Mouse (Mus musculus) stomach, embryonic 14.5 days (tissue): Measurements from ENCODE around the gene Cdk9. TPM values are rescaled to one million over a fixed set of nuclear protein-coding genes. Genes with fewer than 3 reads are reported as not detected.

ENCODE experiments used
- ATAC-seq: fragments of 200-750 bp; cut with Nextera tagmentation; 2 replicates; pipeline ENCODE4 v1.8.0; 2017; ENCODE audit warnings: low read depth, moderate TSS enrichment; ENCODE audit not compliant: insufficient number of reproducible peaks, insufficient read depth, low FRiP score
- H3K27ac ChIP-seq: fragments of 300-500 bp; sonication (generic); 2 replicates; pipeline ENCODE4 v1.5.1; 2014; ENCODE audit warnings: mild to moderate bottlenecking, low read length, moderate library complexity, mixed read lengths
- H3K27me3 ChIP-seq: fragments of 300-500 bp; sonication (generic); 2 replicates; pipeline ENCODE4 v1.6.1; 2014; ENCODE audit warnings: low read length, control low read depth, mixed read lengths; ENCODE audit not compliant: control insufficient read depth, insufficient read depth
- H3K36me3 ChIP-seq: fragments of 300-500 bp; sonication (generic); 2 replicates; pipeline ENCODE4 v1.6.1; 2014; ENCODE audit warnings: mild to moderate bottlenecking, control low read depth, low read length, moderate library complexity, mixed read lengths; ENCODE audit not compliant: control insufficient read depth, insufficient read depth
- H3K4me1 ChIP-seq: fragments of 300-500 bp; sonication (generic); 2 replicates; pipeline ENCODE4 v1.6.1; 2014; ENCODE audit warnings: low read length, control low read depth, mixed read lengths; ENCODE audit not compliant: control insufficient read depth, insufficient read depth
- H3K4me2 ChIP-seq: fragments of 300-500 bp; sonication (generic); replicated peaks from 2 replicates; pipeline ENCODE4 v1.6.1; 2014; ENCODE audit warnings: low read depth, low read length, control low read depth
- H3K4me3 ChIP-seq: fragments of 300-500 bp; sonication (generic); 2 replicates; pipeline ENCODE4 v1.5.1; 2014; ENCODE audit warnings: low read depth, low read length, control low read depth
- H3K9ac ChIP-seq: fragments of 300-500 bp; sonication (generic); replicated peaks from 2 replicates; pipeline ENCODE4 v1.6.1; 2014; ENCODE audit warnings: low read depth, mild to moderate bottlenecking, control low read depth, low read length, moderate library complexity, mixed read lengths
- H3K9me3 ChIP-seq: fragments of 300-500 bp; sonication (generic); 2 replicates; pipeline ENCODE4 v1.6.1; 2016; ENCODE audit warnings: low read depth, low read length, control low read depth; ENCODE audit not compliant: control insufficient read depth
- WGBS: fragments of 180-500 bp; shearing (Covaris S2); extraction: QIAGEN DNeasy Blood & Tissue Kit; methylation state at CpG from one replicate; pipeline ENCODE4 v1.1.7; 2014; 5-methylcytosine and 5-hydroxymethylcytosine counted together
- polyA plus RNA-seq: library from polyadenylated mRNA; unstranded; fragments of >200 nt; fragmentation: Nextera tagmentation; extraction: Ambion mirVana; gene quantifications from 2 replicates; pipeline ENCODE4 v1.2.1, GENCODE M21; 2014

Cdk9 gene
- polyA plus RNA-seq, 1 experiment from 2014 or later, result 78.6 TPM

DNA sequence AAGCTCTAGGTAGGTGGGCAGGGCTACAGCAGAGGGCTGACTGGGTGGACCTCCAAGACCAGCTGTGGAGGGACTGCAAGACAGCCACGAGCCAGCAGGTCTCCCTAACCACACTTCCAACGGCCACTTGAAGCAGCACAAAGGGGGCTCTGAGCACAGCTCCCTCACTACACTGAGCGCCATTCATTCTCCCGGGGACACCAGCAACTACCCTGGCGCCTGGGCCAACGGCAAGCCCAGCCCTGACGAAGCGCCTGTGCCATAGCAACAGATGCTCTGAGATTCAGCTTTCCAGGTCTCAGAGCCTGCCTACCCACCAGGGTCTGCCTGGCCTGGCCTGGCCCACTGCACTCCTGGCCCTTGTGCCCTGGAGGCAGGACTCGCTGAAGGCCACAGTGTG is 5.9 kb upstream of the Cdk9 start:
- Histone ChIP-seq H3K4me2 (no peak overlapping the region), H3K36me3 (no peaks in the 10 kb centered on the region), H3K4me3 (no peak overlapping the region), H3K4me1 (peaks cover 33% of the 10 kb centered on the region), H3K27me3 (no peaks in the 10 kb centered on the region), H3K9ac (no peak overlapping the region), H3K27ac (no peak overlapping the region), H3K9me3 (no peaks in the 10 kb centered on the region)
- 57% methylated on average over 9 of the region's 9 CpGs for WGBS
- no peak for ATAC-seq

DNA sequence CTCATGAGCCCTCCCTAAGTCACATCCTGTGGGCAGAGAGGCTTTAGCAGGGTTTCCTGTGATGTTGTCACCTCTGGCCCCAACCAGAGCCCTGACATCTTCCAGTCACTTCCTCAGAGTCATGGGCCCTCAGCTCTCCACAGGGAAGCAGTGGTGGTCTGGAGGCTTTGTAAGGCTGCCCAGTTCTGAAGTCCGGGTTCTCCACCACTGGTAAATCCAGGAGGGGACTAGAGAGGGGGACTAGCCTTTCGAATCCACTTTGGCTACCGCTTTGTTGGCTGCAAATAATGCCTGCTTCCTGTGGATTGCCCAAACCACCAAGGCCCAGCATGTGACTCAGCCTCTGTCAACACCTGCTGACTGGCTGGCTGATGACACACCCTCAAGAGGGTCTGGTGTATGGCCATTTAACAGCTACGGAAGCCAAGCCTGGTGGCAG is 2.1 kb upstream of the Cdk9 start:
- H3K9me3 ChIP-seq, result no peaks in the 10 kb centered on the region
- no peak overlapping the region for H3K4me2 ChIP-seq
- H3K4me3 ChIP-seq, result no peak overlapping the region
- H3K36me3 ChIP-seq, result peaks cover 3% of the 10 kb centered on the region; the same call in 1 of the 2 replicates
- H3K4me1 ChIP-seq, result peaks cover 18% of the 10 kb centered on the region
- peak overlapping the region; percentile 4; the same call in 1 of the 2 replicates for H3K27ac ChIP-seq
- no peak overlapping the region for H3K9ac ChIP-seq
- no peaks in the 10 kb centered on the region for H3K27me3 ChIP-seq
- no peak for ATAC-seq
- 55% methylated on average over 4 of the region's 4 CpGs for WGBS

DNA sequence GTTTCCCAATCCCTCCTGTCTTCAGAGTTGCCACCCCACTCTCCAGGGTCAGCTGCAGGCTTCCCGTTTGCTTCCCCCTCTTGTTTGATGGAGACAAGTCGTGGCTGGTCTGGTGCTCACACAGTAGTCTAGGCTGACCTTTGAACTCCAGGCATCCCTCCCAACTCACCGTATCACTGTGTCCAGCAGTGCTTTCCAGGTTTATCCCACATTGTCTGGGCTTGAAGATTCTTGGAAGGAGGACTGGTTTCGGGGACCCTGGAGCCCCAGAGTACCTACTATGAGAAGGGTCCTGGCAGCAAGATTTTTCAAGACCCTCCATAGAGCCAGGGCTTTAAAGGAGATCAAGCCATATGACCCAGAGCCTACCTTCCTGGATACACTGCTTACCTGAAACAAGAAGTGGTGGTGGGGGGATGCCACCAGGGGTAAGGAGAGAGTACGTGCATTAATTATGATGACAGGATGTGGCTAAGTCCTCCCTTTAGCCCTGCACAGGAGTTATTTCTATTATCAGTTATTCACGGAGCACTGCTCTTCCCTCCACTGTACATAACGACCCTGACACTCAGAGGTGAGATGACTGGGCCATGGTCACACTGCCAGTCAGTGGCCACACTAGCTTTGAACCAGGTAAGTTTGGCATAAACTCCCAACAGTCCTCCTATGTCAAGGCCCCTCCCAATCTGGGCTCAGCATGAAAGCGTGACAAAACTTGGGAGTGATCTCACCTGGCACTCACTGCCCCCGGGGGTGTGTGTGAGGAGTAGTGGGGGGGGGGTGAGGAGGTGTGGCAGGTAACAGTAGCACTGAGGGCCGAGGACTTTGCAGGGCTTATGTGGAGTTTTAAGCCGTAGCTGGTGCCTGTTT is 1.5 kb upstream of the Cdk9 start:
- ATAC-seq, result no peak

DNA sequence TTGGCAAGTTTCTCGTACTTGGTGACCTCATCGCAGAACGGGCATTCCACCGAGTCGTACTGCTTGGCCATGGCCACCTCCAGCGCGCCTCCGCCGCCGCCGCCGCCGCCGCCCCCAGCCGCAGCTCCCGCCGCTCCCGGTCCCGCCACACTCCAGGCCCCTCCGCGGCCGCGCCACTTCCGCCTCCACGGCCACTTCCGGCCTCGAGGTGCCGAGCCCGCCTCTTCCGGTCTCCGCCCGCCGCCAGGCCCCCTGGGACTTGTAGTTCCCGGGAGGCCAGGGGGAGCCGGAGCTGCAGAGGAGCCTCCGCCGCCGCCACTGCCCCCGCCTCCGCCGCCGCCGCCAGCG is 316 bp downstream of the Cdk9 start:
- WGBS, result under 1% methylated on average over 37 of the region's 44 CpGs
- Histone ChIP-seq H3K9ac (peak overlapping the region; percentile 72), H3K4me3 (peak overlapping the region; percentile 80), H3K4me2 (peak overlapping the region; percentile 52), H3K36me3 (peaks cover 24% of the 10 kb centered on the region), H3K9me3 (no peaks in the 10 kb centered on the region), H3K4me1 (peaks cover 18% of the 10 kb centered on the region), H3K27me3 (no peaks in the 10 kb centered on the region), H3K27ac (peak overlapping the region; percentile 98)
- peak; percentile 89 for ATAC-seq

More for the DNA sequence above, 1.5 kb upstream of the Cdk9 start:
- H3K27me3 ChIP-seq, result no peaks in the 10 kb centered on the region
- 0 out of 2 replicates have a peak overlapping the region, but pooled peaks have one; percentile 43 for H3K4me2 ChIP-seq
- H3K4me3 ChIP-seq, result no peak overlapping the region
- H3K4me1 ChIP-seq, result peaks cover 18% of the 10 kb centered on the region
- WGBS, result 47% methylated on average over 11 of the region's 11 CpGs
- H3K9me3 ChIP-seq, result no peaks in the 10 kb centered on the region
- H3K36me3 ChIP-seq, result peaks cover 10% of the 10 kb centered on the region
- H3K9ac ChIP-seq, result no peak overlapping the region
- H3K27ac ChIP-seq, result peak overlapping the region; percentile 98; the same call in 1 of the 2 replicates

DNA sequence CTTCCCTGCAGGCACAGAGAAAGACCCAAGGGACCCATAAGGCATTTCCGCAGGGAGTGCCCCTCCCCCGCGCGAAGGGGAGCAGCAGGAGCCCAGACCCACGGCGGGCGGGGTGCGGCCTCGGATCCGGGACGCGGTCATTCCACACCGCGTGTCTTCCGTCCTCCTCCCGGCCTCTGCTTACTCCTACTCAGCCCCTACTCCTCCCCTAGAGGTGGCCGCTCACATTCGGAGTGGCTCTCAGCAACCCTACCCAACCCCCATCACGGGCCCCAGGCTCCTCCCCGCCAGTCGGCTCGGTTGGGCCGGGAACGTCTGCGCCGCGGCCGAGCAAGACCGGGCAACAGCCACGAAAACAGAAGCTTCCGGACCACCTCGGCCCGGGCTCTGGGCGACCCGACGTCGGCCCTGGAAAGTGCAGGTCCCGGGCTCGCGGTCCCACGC is 746 bp downstream of the Cdk9 start:
- peak overlapping the region; percentile 80 for H3K4me3 ChIP-seq
- H3K36me3 ChIP-seq, result peaks cover 26% of the 10 kb centered on the region
- no peaks in the 10 kb centered on the region for H3K9me3 ChIP-seq
- WGBS, result 1% methylated on average over 41 of the region's 41 CpGs
- H3K4me2 ChIP-seq, result peak overlapping the region; percentile 52
- peak overlapping the region; percentile 98 for H3K27ac ChIP-seq
- H3K4me1 ChIP-seq, result peaks cover 18% of the 10 kb centered on the region
- peak; percentile 59; the same call in 1 of the 2 replicates for ATAC-seq
- no peaks in the 10 kb centered on the region for H3K27me3 ChIP-seq
- H3K9ac ChIP-seq, result peak overlapping the region; percentile 72

DNA sequence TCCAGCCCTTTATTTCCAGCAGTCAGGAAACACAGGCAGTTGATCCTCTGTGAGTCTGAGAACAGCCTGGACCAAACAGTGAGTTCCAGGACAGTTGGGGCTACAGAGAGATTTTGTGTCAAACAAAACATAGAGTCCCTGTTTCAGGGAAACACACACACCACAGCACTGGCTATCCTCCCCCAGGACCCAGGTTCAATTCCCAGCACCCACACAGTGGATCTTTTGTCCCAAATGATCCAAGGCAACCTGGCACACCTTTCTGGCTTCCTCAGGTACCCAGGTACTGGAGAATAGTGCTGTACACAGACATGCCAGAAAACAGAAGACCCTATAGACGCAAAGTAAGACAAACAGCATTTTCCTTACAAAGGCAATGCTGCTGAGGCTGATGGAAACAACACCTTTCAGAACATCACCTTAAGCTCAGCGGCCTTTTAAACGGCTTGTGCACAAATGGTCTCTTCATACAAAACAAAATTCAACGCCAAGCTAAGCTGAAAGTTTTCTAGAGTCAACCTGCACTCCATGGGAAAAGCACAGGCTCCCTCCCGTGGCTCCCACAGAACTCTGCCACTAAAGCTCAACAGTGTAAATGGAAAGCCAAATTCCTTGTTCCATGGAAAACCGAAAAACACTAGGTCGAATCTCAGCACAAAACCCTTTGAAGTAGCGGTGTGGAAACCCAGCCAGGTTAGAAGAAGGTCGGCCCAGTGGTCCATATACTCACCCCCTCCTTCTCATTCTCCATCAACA is 1.4 kb downstream of the Cdk9 start:
- Histone ChIP-seq H3K4me1 (peaks cover 18% of the 10 kb centered on the region), H3K4me3 (peak overlapping the region; percentile 80), H3K4me2 (peak overlapping the region; percentile 52), H3K27me3 (no peaks in the 10 kb centered on the region), H3K36me3 (peaks cover 32% of the 10 kb centered on the region), H3K9me3 (no peaks in the 10 kb centered on the region), H3K9ac (peak overlapping the region; percentile 72), H3K27ac (peak overlapping the region; percentile 98; the same call in 1 of the 2 replicates)
- ATAC-seq, result no peak
- 25% methylated on average over 9 of the region's 9 CpGs for whole genome bisulfite sequencing

DNA sequence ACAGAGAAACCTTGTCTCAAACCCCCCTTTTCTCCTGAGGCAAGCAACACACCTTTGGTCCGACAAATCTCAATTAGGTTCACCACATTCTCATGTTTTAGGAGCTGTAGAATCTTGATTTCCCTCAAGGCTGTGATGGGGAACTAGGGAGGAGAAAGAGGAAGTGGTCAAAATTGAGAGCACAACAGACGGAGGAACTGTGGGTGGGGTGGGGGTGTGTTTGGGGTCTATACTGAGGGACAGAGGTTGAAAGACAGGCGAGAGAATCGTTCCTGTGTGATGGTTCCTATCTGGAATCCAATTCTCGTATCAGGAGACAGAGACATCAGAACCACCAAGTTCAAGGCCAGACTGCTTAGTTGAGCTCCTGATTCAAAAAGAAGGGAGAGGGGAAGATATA is 2.5 kb downstream of the Cdk9 start:
- no peaks in the 10 kb centered on the region for H3K9me3 ChIP-seq
- H3K27ac ChIP-seq, result no peak overlapping the region
- no peak for ATAC-seq
- H3K36me3 ChIP-seq, result peaks cover 43% of the 10 kb centered on the region
- no peaks in the 10 kb centered on the region for H3K27me3 ChIP-seq
- H3K4me1 ChIP-seq, result peaks cover 18% of the 10 kb centered on the region
- WGBS, result 83% methylated on average over 5 of the region's 5 CpGs
- H3K4me3 ChIP-seq, result no peak overlapping the region
- H3K4me2 ChIP-seq, result no peak overlapping the region
- no peak overlapping the region for H3K9ac ChIP-seq

DNA sequence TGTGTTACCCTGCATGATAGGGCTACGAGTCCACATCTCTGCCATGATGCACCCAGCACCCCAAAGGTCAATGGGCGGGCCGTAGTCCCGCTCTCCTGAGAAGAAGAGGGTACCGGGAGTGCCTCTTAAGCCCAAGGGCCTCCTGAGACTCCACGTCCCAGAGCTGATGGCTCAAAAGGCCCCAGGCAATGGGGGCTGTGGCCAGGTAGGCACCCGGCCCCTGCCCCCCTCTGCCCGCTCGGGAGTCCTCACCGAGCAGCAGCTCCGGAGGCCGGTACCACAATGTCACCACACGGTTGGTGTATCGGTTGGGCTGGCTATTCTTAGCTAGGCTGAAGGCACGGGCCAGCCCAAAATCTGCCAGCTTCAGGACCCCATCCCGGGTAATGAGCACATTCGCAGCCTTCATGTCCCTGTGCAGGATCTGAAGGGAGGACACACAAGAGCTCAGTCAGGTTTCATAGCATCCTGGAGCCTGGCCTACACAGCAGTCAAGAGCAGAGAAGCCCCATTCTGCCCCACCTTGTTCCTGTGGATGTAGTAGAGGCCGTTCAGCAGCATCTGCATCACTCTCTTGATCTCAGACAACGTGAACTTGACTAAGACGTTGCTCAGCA is 3.2 kb downstream of the Cdk9 start:
- Histone ChIP-seq H3K9me3 (no peaks in the 10 kb centered on the region), H3K4me2 (no peak overlapping the region), H3K27me3 (no peaks in the 10 kb centered on the region), H3K27ac (no peak overlapping the region), H3K9ac (no peak overlapping the region), H3K4me1 (peaks cover 16% of the 10 kb centered on the region), H3K4me3 (no peak overlapping the region), H3K36me3 (peaks cover 50% of the 10 kb centered on the region)
- ATAC-seq, result no peak
- WGBS, result 94% methylated on average over 20 of the region's 20 CpGs
